Mouse (Mus musculus) neural tube, embryonic 11.5 days (tissue): ENCODE data around the gene 2310022A10Rik. TPM values are rescaled to one million over a fixed set of nuclear protein-coding genes. Genes with fewer than 3 reads are reported as not detected.

Experiments
- ATAC-seq: fragments of 200-750 bp; cut with Nextera tagmentation; 2 replicates; pipeline ENCODE4 v1.8.0; 2017; ENCODE audit warnings: moderate number of reproducible peaks, mild to moderate bottlenecking, moderate TSS enrichment, moderate library complexity; ENCODE audit not compliant: insufficient read depth, low FRiP score, low TSS enrichment
- DNase-seq: peaks from one replicate; pipeline ENCODE4 v3.0.0-alpha.2; 2015; ENCODE audit warnings: low spot score
- H3K27ac ChIP-seq: fragments of 300-500 bp; sonication (generic); 2 replicates; pipeline ENCODE4 v1.5.1; 2014; ENCODE audit warnings: low read depth, mild to moderate bottlenecking, low read length
- H3K27me3 ChIP-seq: fragments of 300-500 bp; sonication (generic); 2 replicates; pipeline ENCODE4 v1.6.1; 2014; ENCODE audit warnings: mild to moderate bottlenecking, low read length, mixed read lengths; ENCODE audit not compliant: control insufficient read depth, insufficient read depth
- H3K36me3 ChIP-seq: fragments of 300-500 bp; sonication (generic); 2 replicates; pipeline ENCODE4 v1.6.1; 2014; ENCODE audit warnings: mild to moderate bottlenecking, low read length, moderate library complexity, mixed read lengths; ENCODE audit not compliant: control insufficient read depth, insufficient read depth
- H3K4me1 ChIP-seq: fragments of 300-500 bp; sonication (generic); 2 replicates; pipeline ENCODE4 v1.6.1; 2014; ENCODE audit warnings: low read length, mixed read lengths; ENCODE audit not compliant: control insufficient read depth, insufficient read depth
- H3K4me2 ChIP-seq: fragments of 300-500 bp; sonication (generic); 2 replicates; pipeline ENCODE4 v1.6.1; 2014; ENCODE audit warnings: low read depth, mild to moderate bottlenecking, moderate library complexity
- H3K4me3 ChIP-seq: fragments of 300-500 bp; sonication (generic); 2 replicates; pipeline ENCODE4 v1.5.1; 2014; ENCODE audit warnings: low read depth, low read length
- H3K9ac ChIP-seq: fragments of 300-500 bp; sonication (generic); 2 replicates; pipeline ENCODE4 v1.6.1; 2014; ENCODE audit warnings: mild to moderate bottlenecking, low read length
- H3K9me3 ChIP-seq: fragments of 300-500 bp; sonication (generic); 2 replicates; pipeline ENCODE4 v1.6.1; 2016; ENCODE audit warnings: low read length; ENCODE audit not compliant: control insufficient read depth
- WGBS: fragments of 180-500 bp; shearing (Covaris S2); extraction: QIAGEN DNeasy Blood & Tissue Kit; methylation state at CpG from one replicate; pipeline ENCODE4 v1.1.7; 2014; 5-methylcytosine and 5-hydroxymethylcytosine counted together
- polyA plus RNA-seq: library from polyadenylated mRNA; unstranded; fragments of >200 nt; fragmentation: Nextera tagmentation; extraction: Ambion mirVana; gene quantifications from 2 replicates; pipeline ENCODE4 v1.2.1, GENCODE M21; 2014

Gene 2310022A10Rik
- polyA plus RNA-seq = 28.4 and 28.9 TPM in 2 replicates

- DNase-seq = peak; percentile 92
- under 1% methylated on average over 39 of the region's 41 CpGs for WGBS
- no peak within 1 kb of the TSS for H3K27ac ChIP-seq
Measured at GRCm38 (mm10) chr7:27552931-27553513, at the start of gene 2310022A10Rik, which contains the start of gene Pld3. 2310022A10Rik (plus strand) TSS chr7:27553233. Pld3 (minus strand) TSS chr7:27553218.

GRCm38 (mm10) chr7:27506765-27507370 lies 46.2 kb upstream of the 2310022A10Rik start:
- Histone ChIP-seq H3K4me3 (no peak overlapping the region), H3K9ac (no peak overlapping the region), H3K27ac (no peak overlapping the region), H3K36me3 (no peaks in the 10 kb centered on the region), H3K4me2 (peak overlapping the region; percentile 44), H3K4me1 (peaks cover 2% of the 10 kb centered on the region; the same call in 1 of the 2 replicates), H3K27me3 (no peaks in the 10 kb centered on the region), H3K9me3 (no peaks in the 10 kb centered on the region)
- no peak for DNase-seq
- no peak for ATAC-seq
- WGBS = 50% methylated on average over 9 of the region's 9 CpGs

More at GRCm38 (mm10) chr7:27552931-27553513, at the start of gene 2310022A10Rik, which contains the start of gene Pld3:
- Histone ChIP-seq H3K4me1 (no peaks in the 10 kb centered on the region; the same call in 1 of the 2 replicates), H3K9ac (peak within 1 kb of the TSS; percentile 62), H3K4me2 (peak within 1 kb of the TSS; percentile 72), H3K9me3 (no peaks in the 10 kb centered on the region), H3K4me3 (peak within 1 kb of the TSS; percentile 71), H3K36me3 (no peaks in the 10 kb centered on the region), H3K27me3 (no peaks in the 10 kb centered on the region)
- ATAC-seq = peak; percentile 99

GRCm38 (mm10) chr7:27507711-27508647 lies 45.1 kb upstream of the 2310022A10Rik start:
- ATAC-seq (peak; percentile 87), DNase-seq (peak; percentile 99)
- H3K27ac ChIP-seq = peak overlapping the region; percentile 86
- H3K4me2 ChIP-seq = peak overlapping the region; percentile 44
- no peaks in the 10 kb centered on the region for H3K36me3 ChIP-seq
- no peaks in the 10 kb centered on the region for H3K27me3 ChIP-seq
- peak overlapping the region; percentile 39 for H3K4me3 ChIP-seq
- 1% methylated on average over 54 of the region's 54 CpGs for WGBS
- H3K9me3 ChIP-seq = no peaks in the 10 kb centered on the region
- peak overlapping the region; percentile 54 for H3K9ac ChIP-seq
- peaks cover 2% of the 10 kb centered on the region; the same call in 1 of the 2 replicates for H3K4me1 ChIP-seq

- 23% methylated on average over 6 of the region's 6 CpGs for WGBS
- ATAC-seq = peak; percentile 7; the same call in 1 of the 2 replicates
- no peaks in the 10 kb centered on the region for H3K27me3 ChIP-seq
- H3K4me2 ChIP-seq = peak overlapping the region; percentile 44
- H3K4me3 ChIP-seq = peak overlapping the region; percentile 39; the same call in 1 of the 2 replicates
- H3K4me1 ChIP-seq = peaks cover 2% of the 10 kb centered on the region; the same call in 1 of the 2 replicates
- no peaks in the 10 kb centered on the region for H3K9me3 ChIP-seq
- H3K27ac ChIP-seq = peak overlapping the region; percentile 86; the same call in 1 of the 2 replicates
- no peaks in the 10 kb centered on the region for H3K36me3 ChIP-seq
- H3K9ac ChIP-seq = no peak overlapping the region
- DNase-seq = peak; percentile 50
Measured at GRCm38 (mm10) chr7:27508648-27509005, 44.4 kb upstream of the 2310022A10Rik start.

- Histone ChIP-seq H3K27ac (no peak overlapping the region), H3K4me1 (peaks cover 2% of the 10 kb centered on the region; the same call in 1 of the 2 replicates), H3K9ac (no peak overlapping the region), H3K4me3 (no peak overlapping the region), H3K9me3 (no peaks in the 10 kb centered on the region), H3K4me2 (no peak overlapping the region), H3K27me3 (no peaks in the 10 kb centered on the region), H3K36me3 (no peaks in the 10 kb centered on the region)
- ATAC-seq (no peak), DNase-seq (no peak)
- 85% methylated on average over 2 of the region's 2 CpGs for WGBS
Measured at GRCm38 (mm10) chr7:27510809-27511208, 42.2 kb upstream of the 2310022A10Rik start.

- Histone ChIP-seq H3K27ac (no peak overlapping the region), H3K36me3 (no peaks in the 10 kb centered on the region), H3K9ac (no peak overlapping the region), H3K4me3 (no peak overlapping the region), H3K27me3 (no peaks in the 10 kb centered on the region), H3K4me1 (no peaks in the 10 kb centered on the region), H3K9me3 (no peaks in the 10 kb centered on the region), H3K4me2 (no peak overlapping the region)
- ATAC-seq = no peak
- 78% methylated on average over 9 of the region's 9 CpGs for WGBS
- DNase-seq = no peak
Measured at GRCm38 (mm10) chr7:27514961-27515360, 38.1 kb upstream of the 2310022A10Rik start.

- no peak for DNase-seq
- ATAC-seq = no peak
- Histone ChIP-seq H3K27me3 (no peaks in the 10 kb centered on the region), H3K27ac (no peak overlapping the region), H3K4me1 (no peaks in the 10 kb centered on the region), H3K4me2 (no peak overlapping the region), H3K9me3 (no peaks in the 10 kb centered on the region; the same call in 1 of the 2 replicates), H3K9ac (no peak overlapping the region), H3K4me3 (no peak overlapping the region), H3K36me3 (no peaks in the 10 kb centered on the region)
- WGBS = 83% methylated on average over 9 of the region's 9 CpGs
Measured at GRCm38 (mm10) chr7:27518314-27518713, 34.7 kb upstream of the 2310022A10Rik start.

- no peaks in the 10 kb centered on the region for H3K36me3 ChIP-seq
- no peak overlapping the region for H3K9ac ChIP-seq
- no peaks in the 10 kb centered on the region for H3K27me3 ChIP-seq
- no peak overlapping the region for H3K4me2 ChIP-seq
- no peak for ATAC-seq
- no peak overlapping the region for H3K27ac ChIP-seq
- no peak for DNase-seq
- no peak overlapping the region for H3K4me3 ChIP-seq
- H3K9me3 ChIP-seq = no peaks in the 10 kb centered on the region; the same call in 1 of the 2 replicates
- no peaks in the 10 kb centered on the region for H3K4me1 ChIP-seq
Measured at GRCm38 (mm10) chr7:27520104-27520503, 32.9 kb upstream of the 2310022A10Rik start.
